Comparison of ENCODE assay signal across 11 mouse cellular contexts in the genomic region with DNA sequence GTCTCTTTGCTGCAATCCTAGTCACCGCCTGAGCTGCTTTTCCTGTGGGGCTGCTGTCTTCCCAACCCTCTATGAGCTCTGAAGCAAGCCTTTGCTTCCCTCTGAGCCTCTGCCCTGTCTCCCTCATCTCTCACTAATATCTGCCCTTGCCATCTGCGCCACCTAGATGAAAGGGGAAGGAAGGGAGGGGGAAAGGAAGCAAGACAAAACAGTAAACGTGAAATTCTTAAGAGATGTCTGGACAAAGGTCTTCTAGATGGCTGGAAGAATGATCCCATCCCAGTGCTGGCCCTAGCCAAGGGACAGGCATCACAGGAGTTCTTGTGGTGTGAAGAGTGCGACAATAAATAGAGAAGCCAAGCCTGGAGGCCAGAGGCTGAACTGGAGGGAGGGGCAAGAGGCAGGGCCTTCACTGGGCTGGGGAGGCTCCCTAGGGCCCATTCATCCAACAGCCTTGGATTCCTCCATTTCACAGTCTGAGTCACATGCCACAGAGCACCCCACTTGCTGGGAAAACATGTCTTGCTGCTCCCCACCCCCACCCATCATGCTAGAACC. TPM values are rescaled to one million over a fixed set of nuclear protein-coding genes. Genes with fewer than 3 reads are reported as not detected.
DNase-seq lines count a peak whose midpoint lies in the region; ATAC-seq lines count a peak whose summit lies in the region.
"Had no signal": no experiment of that assay in that cellular context is flagged by ENCODE, and none has a peak within 500 bp of the region (broad histone marks: within the 10 kb centered on the region; RNA-seq: fewer than 3 reads in every experiment).

No protein-coding gene starts in this region.

- peak overlapping the region; percentile 23; the same call in 1 of the 2 replicates for H3K27ac ChIP-seq in hindbrain, embryonic 12.5 days
- no peak overlapping the region for H3K27ac ChIP-seq in hindbrain, embryonic 14.5 days
- peak overlapping the region; percentile 0 for H3K27ac ChIP-seq in hindbrain, embryonic 16.5 days (ENCODE audit: low read depth, low read length)
- peak overlapping the region; percentile 57; the same call in 1 of the 2 replicates for H3K27ac ChIP-seq in lung, embryonic 15.5 days
- H3K27ac ChIP-seq: liver, embryonic 14.5 days had no signal

- no peaks in the 10 kb centered on the region for H3K27me3 ChIP-seq in hindbrain, embryonic 12.5 days
- H3K27me3 ChIP-seq in hindbrain, embryonic 14.5 days (ENCODE audit: control insufficient read depth, insufficient read depth, low read length) = no peaks in the 10 kb centered on the region
- no peaks in the 10 kb centered on the region for H3K27me3 ChIP-seq in hindbrain, embryonic 16.5 days (replicated peaks; ENCODE audit: control insufficient read depth, insufficient read depth, low read length)
- no peaks in the 10 kb centered on the region for H3K27me3 ChIP-seq in lung, embryonic 15.5 days

- ATAC-seq in hindbrain, embryonic 12.5 days (ENCODE audit: low FRiP score) = no peak
- no peak for ATAC-seq in hindbrain, embryonic 14.5 days (ENCODE audit: low FRiP score)
- peak; percentile 9; the same call in 1 of the 2 replicates for ATAC-seq in hindbrain, embryonic 16.5 days
- no peak for ATAC-seq in lung, embryonic 15.5 days (ENCODE audit: borderline replicate concordance, extremely low read depth, low FRiP score, low TSS enrichment)
- ATAC-seq in erythroblast, adult 5-6 weeks (replicated peaks; ENCODE audit: low FRiP score, poor library complexity, severe bottlenecking) = no peak

- H3K4me1 ChIP-seq in hindbrain, embryonic 12.5 days = peaks cover 13% of the 10 kb centered on the region
- no peaks in the 10 kb centered on the region for H3K4me1 ChIP-seq in hindbrain, embryonic 14.5 days (replicated peaks; ENCODE audit: control insufficient read depth, insufficient read depth, low read length)
- no peaks in the 10 kb centered on the region for H3K4me1 ChIP-seq in hindbrain, embryonic 16.5 days (ENCODE audit: control insufficient read depth, insufficient read depth, low read depth, low read length)
- H3K4me1 ChIP-seq in lung, embryonic 15.5 days = peaks cover 28% of the 10 kb centered on the region

- DNase-seq in hindbrain, embryonic 14.5 days (ENCODE audit: low spot score) = no peak
- DNase-seq in adrenal gland, postnatal 14 days = peak; percentile 86
- no peak for DNase-seq in right cerebral cortex, postnatal 10 days (ENCODE audit: low spot score in 2 of 2)
- no peak for DNase-seq in right cerebral cortex, postnatal 36 days (ENCODE audit: low spot score in 2 of 2)

- no peak overlapping the region for H3K4me2 ChIP-seq in hindbrain, embryonic 12.5 days (replicated peaks)
- H3K4me2 ChIP-seq in hindbrain, embryonic 14.5 days (replicated peaks) = no peak overlapping the region
- no peak overlapping the region for H3K4me2 ChIP-seq in hindbrain, embryonic 16.5 days (ENCODE audit: low read length)
- H3K4me2 ChIP-seq in lung, embryonic 15.5 days = 0 out of 2 replicates have a peak overlapping the region, but pooled peaks have one; percentile 26

- no peaks in the 10 kb centered on the region for H3K9me3 ChIP-seq in hindbrain, embryonic 12.5 days (replicated peaks)
- no peaks in the 10 kb centered on the region for H3K9me3 ChIP-seq in hindbrain, embryonic 14.5 days (ENCODE audit: control insufficient read depth, low read length)
- H3K9me3 ChIP-seq in hindbrain, embryonic 16.5 days (ENCODE audit: control insufficient read depth, low read length) = no peaks in the 10 kb centered on the region
- no peaks in the 10 kb centered on the region for H3K9me3 ChIP-seq in lung, embryonic 15.5 days

- 50% methylated on average over 4 of the region's 4 CpGs for WGBS in hindbrain, embryonic 12.5 days
- 53% methylated on average over 4 of the region's 4 CpGs for WGBS in hindbrain, embryonic 14.5 days
- WGBS in hindbrain, embryonic 16.5 days = 50% methylated on average over 4 of the region's 4 CpGs
- 31% methylated on average over 4 of the region's 4 CpGs for WGBS in lung, embryonic 15.5 days

- H3K36me3 ChIP-seq in hindbrain, embryonic 12.5 days = no peaks in the 10 kb centered on the region
- H3K36me3 ChIP-seq in hindbrain, embryonic 14.5 days (replicated peaks; ENCODE audit: control insufficient read depth, insufficient read depth) = no peaks in the 10 kb centered on the region
- H3K36me3 ChIP-seq in hindbrain, embryonic 16.5 days (ENCODE audit: control insufficient read depth, insufficient read depth, low read length) = no peaks in the 10 kb centered on the region
- no peaks in the 10 kb centered on the region for H3K36me3 ChIP-seq in lung, embryonic 15.5 days

- no peak overlapping the region for H3K9ac ChIP-seq in hindbrain, embryonic 12.5 days
- no peak overlapping the region for H3K9ac ChIP-seq in hindbrain, embryonic 14.5 days
- no peak overlapping the region for H3K9ac ChIP-seq in hindbrain, embryonic 16.5 days (ENCODE audit: low read depth, low read length)
- no peak overlapping the region for H3K9ac ChIP-seq in lung, embryonic 15.5 days
- H3K9ac ChIP-seq: liver, embryonic 14.5 days had no signal

- no peak overlapping the region for H3K4me3 ChIP-seq in hindbrain, embryonic 12.5 days
- no peak overlapping the region for H3K4me3 ChIP-seq in hindbrain, embryonic 14.5 days (replicated peaks; ENCODE audit: low read length)
- no peak overlapping the region for H3K4me3 ChIP-seq in hindbrain, embryonic 16.5 days (ENCODE audit: low read length)
- no peak overlapping the region for H3K4me3 ChIP-seq in lung, embryonic 15.5 days

RNA-seq across cellular contexts. Expression of a gene that starts 4.0 kb away (rescaled TPM):
- 3.2 and 3.8 TPM in 2 replicates for polyA plus RNA-seq in hindbrain, embryonic 12.5 days (2016; fragmentation: Nextera tagmentation; extraction: Ambion mirVana)
- polyA plus RNA-seq in hindbrain, embryonic 14.5 days (2014; fragmentation: Nextera tagmentation; extraction: Ambion mirVana) = 7.7 and 8.4 TPM in 2 replicates
- 19.8 and 26.8 TPM in 2 replicates for total RNA-seq in adrenal gland, postnatal 14 days (2021)
- 6.7 and 7.5 TPM in 2 replicates for polyA plus RNA-seq in hindbrain, embryonic 16.5 days (2015; fragmentation: Nextera tagmentation; extraction: Ambion mirVana)
- polyA plus RNA-seq in lung, embryonic 15.5 days (2015; fragmentation: Nextera tagmentation; extraction: Ambion mirVana) = 4.0 TPM in 2 replicates
- 2.3 and 3.3 TPM in 2 replicates for total RNA-seq in erythroblast, adult 5-6 weeks (2015; ENCODE audit: low replicate concordance)
- 1.3 and 4.6 TPM in 2 replicates for total RNA-seq in erythroblast, adult 5-6 weeks (2017; ENCODE audit: low replicate concordance)

RNA-seq across cellular contexts. Expression of a gene that starts 23.0 kb away (rescaled TPM):
- polyA plus RNA-seq in hindbrain, embryonic 12.5 days (2016; fragmentation: Nextera tagmentation; extraction: Ambion mirVana) = not detected in 2 replicates
- not detected in 2 replicates for polyA plus RNA-seq in hindbrain, embryonic 14.5 days (2014; fragmentation: Nextera tagmentation; extraction: Ambion mirVana)
- total RNA-seq in adrenal gland, postnatal 14 days (2021) = not detected in 2 replicates
- polyA plus RNA-seq in hindbrain, embryonic 16.5 days (2015; fragmentation: Nextera tagmentation; extraction: Ambion mirVana) = not detected in 2 replicates
- not detected in 2 replicates for polyA plus RNA-seq in lung, embryonic 15.5 days (2015; fragmentation: Nextera tagmentation; extraction: Ambion mirVana)
- total RNA-seq in erythroblast, adult 5-6 weeks (2015; ENCODE audit: low replicate concordance) = not detected in 2 replicates
- total RNA-seq in erythroblast, adult 5-6 weeks (2017; ENCODE audit: low replicate concordance) = not detected in 2 replicates
- total RNA-seq: common myeloid progenitor, adult 5-6 weeks had no signal
- polyA plus RNA-seq: liver, embryonic 14.5 days had no signal

RNA-seq across cellular contexts. Expression of a gene that starts 56.2 kb away (rescaled TPM):
- polyA plus RNA-seq in hindbrain, embryonic 12.5 days (2016; fragmentation: Nextera tagmentation; extraction: Ambion mirVana) = not detected in 2 replicates
- polyA plus RNA-seq in hindbrain, embryonic 14.5 days (2014; fragmentation: Nextera tagmentation; extraction: Ambion mirVana) = not detected in 2 replicates
- total RNA-seq in adrenal gland, postnatal 14 days (2021) = not detected in 2 replicates
- not detected in 2 replicates for polyA plus RNA-seq in hindbrain, embryonic 16.5 days (2015; fragmentation: Nextera tagmentation; extraction: Ambion mirVana)
- polyA plus RNA-seq in lung, embryonic 15.5 days (2015; fragmentation: Nextera tagmentation; extraction: Ambion mirVana) = not detected in 2 replicates
- not detected in 2 replicates for total RNA-seq in erythroblast, adult 5-6 weeks (2015; ENCODE audit: low replicate concordance)
- total RNA-seq in erythroblast, adult 5-6 weeks (2017; ENCODE audit: low replicate concordance) = not detected in 2 replicates
- total RNA-seq: common myeloid progenitor, adult 5-6 weeks had no signal
- polyA plus RNA-seq: liver, embryonic 14.5 days; testis, adult 2 months had no signal
